Mouse (Mus musculus) hindbrain, embryonic 15.5 days (tissue): ENCODE measurements around the gene Kcnj5. TPM values are rescaled to one million over a fixed set of nuclear protein-coding genes. Genes with fewer than 3 reads are reported as not detected.

ENCODE experiments used
- ATAC-seq: fragments of 200-750 bp; cut with Nextera tagmentation; 2 replicates; pipeline ENCODE4 v1.8.0; 2017; ENCODE audit warnings: low read depth, moderate number of reproducible peaks, moderate TSS enrichment; ENCODE audit not compliant: low FRiP score
- H3K27ac ChIP-seq: fragments of 300-500 bp; sonication (generic); replicated peaks from 2 replicates; pipeline ENCODE4 v1.5.1; 2015; ENCODE audit warnings: mild to moderate bottlenecking, inconsistent platforms
- H3K27me3 ChIP-seq: fragments of 300-500 bp; sonication (generic); 2 replicates; pipeline ENCODE4 v1.6.1; 2015; ENCODE audit warnings: control low read depth, inconsistent platforms
- H3K36me3 ChIP-seq: fragments of 300-500 bp; sonication (generic); 2 replicates; pipeline ENCODE4 v1.6.1; 2015; ENCODE audit warnings: control low read depth, inconsistent platforms
- H3K4me1 ChIP-seq: fragments of 300-500 bp; sonication (generic); replicated peaks from 2 replicates; pipeline ENCODE4 v1.6.1; 2015; ENCODE audit warnings: control low read depth, inconsistent platforms
- H3K4me2 ChIP-seq: fragments of 300-500 bp; sonication (generic); 2 replicates; pipeline ENCODE4 v1.6.1; 2015; ENCODE audit warnings: moderate library complexity, mild to moderate bottlenecking, inconsistent platforms
- H3K4me3 ChIP-seq: fragments of 300-500 bp; sonication (generic); 2 replicates; pipeline ENCODE4 v1.5.1; 2015; ENCODE audit warnings: mild to moderate bottlenecking, inconsistent platforms
- H3K9ac ChIP-seq: fragments of 300-500 bp; sonication (generic); 2 replicates; pipeline ENCODE4 v1.6.1; 2015; ENCODE audit warnings: inconsistent platforms
- H3K9me3 ChIP-seq: fragments of 300-500 bp; sonication (generic); 2 replicates; pipeline ENCODE4 v1.6.1; 2016; ENCODE audit warnings: control low read depth, inconsistent platforms
- WGBS: fragments of 180-500 bp; shearing (Covaris S2); methylation state at CpG from one replicate; pipeline ENCODE4 v1.1.7; 2015; 5-methylcytosine and 5-hydroxymethylcytosine counted together
- polyA plus RNA-seq: library from polyadenylated mRNA; unstranded; fragments of >200 nt; fragmentation: Nextera tagmentation; extraction: Ambion mirVana; gene quantifications from 2 replicates; pipeline ENCODE4 v1.2.1, GENCODE M21; 2015

Kcnj5 gene
- polyA plus RNA-seq, 1 experiment from 2014 or later, result 0.52 TPM

GRCm38 (mm10) chr9:32312208-32312607 is 31.9 kb downstream of the Kcnj5 start:
- no peaks in the 10 kb centered on the region for H3K36me3 ChIP-seq
- WGBS, result 63% methylated on average over 4 of the region's 4 CpGs
- H3K9ac ChIP-seq, result no peak overlapping the region
- peak overlapping the region; percentile 25; the same call in 1 of the 2 replicates for H3K27ac ChIP-seq
- ATAC-seq, result no peak
- peaks cover 14% of the 10 kb centered on the region for H3K4me1 ChIP-seq
- peak overlapping the region; percentile 37 for H3K4me2 ChIP-seq
- no peak overlapping the region for H3K4me3 ChIP-seq
- no peaks in the 10 kb centered on the region for H3K27me3 ChIP-seq
- H3K9me3 ChIP-seq, result no peaks in the 10 kb centered on the region

GRCm38 (mm10) chr9:32311786-32312185 is 32.4 kb downstream of the Kcnj5 start:
- H3K9me3 ChIP-seq, result no peaks in the 10 kb centered on the region
- peak overlapping the region; percentile 25; the same call in 1 of the 2 replicates for H3K27ac ChIP-seq
- H3K4me1 ChIP-seq, result peaks cover 14% of the 10 kb centered on the region
- no peak overlapping the region for H3K9ac ChIP-seq
- peak; percentile 71; the same call in 1 of the 2 replicates for ATAC-seq
- 35% methylated on average over 14 of the region's 14 CpGs for WGBS
- H3K27me3 ChIP-seq, result no peaks in the 10 kb centered on the region
- peak overlapping the region; percentile 37 for H3K4me2 ChIP-seq
- H3K4me3 ChIP-seq, result no peak overlapping the region
- H3K36me3 ChIP-seq, result no peaks in the 10 kb centered on the region

- Histone ChIP-seq H3K36me3 (no peaks in the 10 kb centered on the region), H3K4me3 (no peak overlapping the region), H3K27me3 (no peaks in the 10 kb centered on the region), H3K9me3 (no peaks in the 10 kb centered on the region), H3K9ac (no peak overlapping the region), H3K27ac (peak overlapping the region; percentile 11; the same call in 1 of the 2 replicates), H3K4me2 (0 out of 2 replicates have a peak overlapping the region, but pooled peaks have one; percentile 9), H3K4me1 (peaks cover 9% of the 10 kb centered on the region)
- ATAC-seq, result peak; percentile 63; the same call in 1 of the 2 replicates
- 25% methylated on average over 13 of the region's 13 CpGs for WGBS
Observed at GRCm38 (mm10) chr9:32302501-32303150, 41.5 kb downstream of the Kcnj5 start.

- Histone ChIP-seq H3K27ac (no peak overlapping the region), H3K9me3 (no peaks in the 10 kb centered on the region), H3K9ac (no peak overlapping the region), H3K4me2 (no peak overlapping the region), H3K36me3 (no peaks in the 10 kb centered on the region), H3K27me3 (no peaks in the 10 kb centered on the region), H3K4me1 (peaks cover 10% of the 10 kb centered on the region), H3K4me3 (no peak overlapping the region)
- ATAC-seq, result no peak
- 72% methylated on average over 9 of the region's 9 CpGs for WGBS
Observed at GRCm38 (mm10) chr9:32295061-32295800, 48.9 kb downstream of the Kcnj5 start.

GRCm38 (mm10) chr9:32292686-32293085 is 51.5 kb downstream of the Kcnj5 start:
- ATAC-seq, result peak; percentile 71; the same call in 1 of the 2 replicates
- no peak overlapping the region for H3K4me3 ChIP-seq
- no peaks in the 10 kb centered on the region for H3K36me3 ChIP-seq
- 24% methylated on average over 5 of the region's 5 CpGs for WGBS
- H3K4me2 ChIP-seq, result no peak overlapping the region
- H3K9me3 ChIP-seq, result no peaks in the 10 kb centered on the region
- no peak overlapping the region for H3K9ac ChIP-seq
- H3K4me1 ChIP-seq, result peaks cover 10% of the 10 kb centered on the region
- no peaks in the 10 kb centered on the region for H3K27me3 ChIP-seq
- H3K27ac ChIP-seq, result peak overlapping the region; percentile 55

GRCm38 (mm10) chr9:32291618-32292017 is 52.5 kb downstream of the Kcnj5 start:
- H3K9me3 ChIP-seq, result no peaks in the 10 kb centered on the region
- H3K4me3 ChIP-seq, result no peak overlapping the region
- peaks cover 10% of the 10 kb centered on the region for H3K4me1 ChIP-seq
- no peak overlapping the region for H3K4me2 ChIP-seq
- ATAC-seq, result no peak
- H3K9ac ChIP-seq, result no peak overlapping the region
- WGBS, result 35% methylated on average over 7 of the region's 7 CpGs
- no peaks in the 10 kb centered on the region for H3K36me3 ChIP-seq
- no peaks in the 10 kb centered on the region for H3K27me3 ChIP-seq
- no peak overlapping the region for H3K27ac ChIP-seq

DNA sequence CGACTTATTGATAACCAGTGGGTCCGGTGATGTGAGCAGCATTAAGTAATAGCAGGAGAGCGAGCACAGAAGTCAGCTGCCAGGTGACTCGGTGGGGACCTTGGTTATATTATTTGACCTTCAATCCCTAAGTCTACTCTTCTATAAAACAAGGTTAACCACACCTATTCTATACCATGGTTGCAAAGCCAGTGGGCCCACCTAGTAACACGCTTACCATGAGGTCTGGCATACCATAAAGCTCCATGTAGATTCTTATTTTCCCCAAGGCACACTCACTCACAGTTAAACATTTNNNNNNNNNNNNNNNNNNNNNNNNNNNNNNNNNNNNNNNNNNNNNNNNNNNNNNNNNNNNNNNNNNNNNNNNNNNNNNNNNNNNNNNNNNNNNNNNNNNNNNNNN is 60.6 kb downstream of the Kcnj5 start:
- Histone ChIP-seq H3K4me1 (no peaks in the 10 kb centered on the region), H3K9me3 (no peaks in the 10 kb centered on the region), H3K27ac (no peak overlapping the region), H3K9ac (no peak overlapping the region), H3K4me3 (no peak overlapping the region), H3K27me3 (no peaks in the 10 kb centered on the region), H3K36me3 (no peaks in the 10 kb centered on the region), H3K4me2 (no peak overlapping the region)
- 89% methylated on average over 5 of the region's 5 CpGs for WGBS
- ATAC-seq, result no peak

- no peaks in the 10 kb centered on the region for H3K4me1 ChIP-seq
- H3K36me3 ChIP-seq, result no peaks in the 10 kb centered on the region
- H3K4me2 ChIP-seq, result no peak overlapping the region
- H3K27me3 ChIP-seq, result no peaks in the 10 kb centered on the region
- no peak overlapping the region for H3K27ac ChIP-seq
- 90% methylated on average over 5 of the region's 5 CpGs for WGBS
- no peaks in the 10 kb centered on the region for H3K9me3 ChIP-seq
- no peak for ATAC-seq
- no peak overlapping the region for H3K4me3 ChIP-seq
- H3K9ac ChIP-seq, result no peak overlapping the region
Observed at GRCm38 (mm10) chr9:32280456-32280855, 63.7 kb downstream of the Kcnj5 start.

GRCm38 (mm10) chr9:32279789-32280188 is 64.4 kb downstream of the Kcnj5 start:
- no peak overlapping the region for H3K4me3 ChIP-seq
- 53% methylated on average over 3 of the region's 3 CpGs for WGBS
- ATAC-seq, result no peak
- H3K4me1 ChIP-seq, result no peaks in the 10 kb centered on the region
- H3K4me2 ChIP-seq, result no peak overlapping the region
- no peaks in the 10 kb centered on the region for H3K27me3 ChIP-seq
- no peak overlapping the region for H3K9ac ChIP-seq
- no peaks in the 10 kb centered on the region for H3K36me3 ChIP-seq
- no peaks in the 10 kb centered on the region for H3K9me3 ChIP-seq
- H3K27ac ChIP-seq, result no peak overlapping the region

GRCm38 (mm10) chr9:32278052-32278451 is 66.1 kb downstream of the Kcnj5 start:
- Histone ChIP-seq H3K9ac (no peak overlapping the region), H3K4me3 (no peak overlapping the region), H3K4me2 (no peak overlapping the region), H3K9me3 (no peaks in the 10 kb centered on the region), H3K4me1 (no peaks in the 10 kb centered on the region), H3K27me3 (no peaks in the 10 kb centered on the region; the same call in 1 of the 2 replicates), H3K27ac (no peak overlapping the region), H3K36me3 (no peaks in the 10 kb centered on the region)
- 80% methylated on average over 5 of the region's 5 CpGs for WGBS
- no peak for ATAC-seq

GRCm38 (mm10) chr9:32271896-32272444 is 72.2 kb downstream of the Kcnj5 start:
- WGBS, result 17% methylated on average over 5 of the region's 5 CpGs
- Histone ChIP-seq H3K4me1 (no peaks in the 10 kb centered on the region), H3K27ac (no peak overlapping the region), H3K36me3 (no peaks in the 10 kb centered on the region), H3K4me2 (no peak overlapping the region), H3K9ac (no peak overlapping the region), H3K9me3 (no peaks in the 10 kb centered on the region), H3K4me3 (no peak overlapping the region), H3K27me3 (no peaks in the 10 kb centered on the region; the same call in 1 of the 2 replicates)
- ATAC-seq, result no peak
